Mouse (Mus musculus) lung, postnatal 10 days (tissue): Measurements from ENCODE around the gene Fam196b.

Experiments
- DNase-seq: peaks from one replicate; pipeline ENCODE4 v3.0.0; 2021

Gene Fam196b

GRCm38 (mm10) chr11:34337907-34338306, 23.3 kb downstream of the Fam196b start:
- DNase-seq = no peak

- no peak for DNase-seq
These were observed 25.1 kb downstream of the Fam196b start for GRCm38 (mm10) chr11:34339693-34340092.

GRCm38 (mm10) chr11:34343742-34344307, 29.2 kb downstream of the Fam196b start:
- DNase-seq = no peak

GRCm38 (mm10) chr11:34344310-34344709, 29.7 kb downstream of the Fam196b start:
- DNase-seq = no peak

- DNase-seq = peak; percentile 76
These were observed 33.8 kb downstream of the Fam196b start for GRCm38 (mm10) chr11:34348287-34348918.

GRCm38 (mm10) chr11:34349453-34350056, 34.9 kb downstream of the Fam196b start:
- no peak for DNase-seq

- DNase-seq = no peak
These were observed 40.8 kb downstream of the Fam196b start for GRCm38 (mm10) chr11:34355406-34355805.

- DNase-seq = no peak
These were observed 41.5 kb downstream of the Fam196b start for GRCm38 (mm10) chr11:34356109-34356508.

- DNase-seq = no peak
These were observed 57.6 kb downstream of the Fam196b start for GRCm38 (mm10) chr11:34372224-34372623.

- DNase-seq = no peak
These were observed 60.9 kb downstream of the Fam196b start for GRCm38 (mm10) chr11:34375557-34375956.

- DNase-seq = no peak
These were observed 63.0 kb downstream of the Fam196b start for GRCm38 (mm10) chr11:34377649-34378048.

- DNase-seq = no peak
These were observed 68.9 kb downstream of the Fam196b start for GRCm38 (mm10) chr11:34383501-34383900.

- DNase-seq = no peak
These were observed 69.6 kb downstream of the Fam196b start for GRCm38 (mm10) chr11:34384178-34384577.

GRCm38 (mm10) chr11:34385001-34385688, 70.5 kb downstream of the Fam196b start:
- no peak for DNase-seq

GRCm38 (mm10) chr11:34389261-34390116, 74.9 kb downstream of the Fam196b start:
- DNase-seq = no peak

- no peak for DNase-seq
These were observed 77.5 kb downstream of the Fam196b start for GRCm38 (mm10) chr11:34392105-34392504.

GRCm38 (mm10) chr11:34395802-34396201, 81.2 kb downstream of the Fam196b start:
- no peak for DNase-seq

GRCm38 (mm10) chr11:34397661-34398060, 83.0 kb downstream of the Fam196b start:
- DNase-seq = no peak

- DNase-seq = no peak
These were observed 83.9 kb downstream of the Fam196b start for GRCm38 (mm10) chr11:34398555-34398954.

- no peak for DNase-seq
These were observed 86.7 kb downstream of the Fam196b start for GRCm38 (mm10) chr11:34401343-34401742.

GRCm38 (mm10) chr11:34405311-34405710, 90.7 kb downstream of the Fam196b start:
- no peak for DNase-seq

GRCm38 (mm10) chr11:34406309-34406708, 91.7 kb downstream of the Fam196b start:
- DNase-seq = no peak

GRCm38 (mm10) chr11:34406850-34407249, 92.2 kb downstream of the Fam196b start:
- no peak for DNase-seq
